Mouse (Mus musculus) adrenal gland, postnatal 14 days (tissue): ENCODE measurements at regions not wholly inside any gene's neighbourhood (a gene's known extent, or its start where the extent isn't known, plus 50 kb on each side); places are given as distances from the start of the nearest gene placed in this dataset.

ENCODE experiments used
- DNase-seq: peaks from one replicate; pipeline ENCODE4 v3.0.0; 2021; ENCODE audit warnings: mixed read lengths

DNA sequence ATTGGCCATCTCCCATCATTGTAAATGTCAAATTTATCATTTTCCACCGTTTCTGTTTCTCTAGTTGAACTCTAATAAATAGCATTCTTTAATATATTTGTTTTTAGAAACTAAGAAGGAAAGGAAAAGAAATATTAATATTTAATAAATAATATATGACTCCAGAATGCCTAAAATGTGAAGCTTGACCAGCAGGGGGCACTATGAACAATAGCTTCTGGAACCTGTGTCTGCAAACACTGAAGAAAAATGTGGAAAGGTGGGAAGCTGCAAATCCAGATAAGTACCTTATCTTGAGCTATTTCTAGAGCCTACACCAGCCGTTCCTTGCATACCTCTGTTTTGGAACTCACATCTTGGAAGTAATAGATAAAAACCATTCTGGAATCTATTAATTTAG, 493.7 kb upstream of the Lingo2 start:
- peak; percentile 17 for DNase-seq

DNA sequence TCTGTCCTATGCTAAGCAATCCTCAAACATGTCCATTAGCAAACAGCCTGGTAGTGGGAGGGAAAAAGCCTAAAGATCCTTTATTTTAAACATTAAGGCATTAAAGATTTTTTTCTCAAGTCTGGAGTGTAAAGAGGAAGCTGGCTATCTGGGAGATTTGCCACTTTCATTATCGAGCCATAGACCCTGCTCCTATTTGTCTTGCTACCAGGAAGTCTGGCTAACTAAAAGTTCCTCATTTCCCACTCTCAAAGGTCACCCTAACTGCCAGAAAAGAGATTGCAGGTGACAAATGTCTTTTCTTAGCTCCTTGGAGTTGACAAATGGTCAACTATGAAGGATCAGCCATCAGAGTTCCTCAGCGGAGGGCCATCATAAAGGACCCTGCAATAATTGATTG, 461.2 kb upstream of the Lingo2 start:
- DNase-seq, result no peak

DNA sequence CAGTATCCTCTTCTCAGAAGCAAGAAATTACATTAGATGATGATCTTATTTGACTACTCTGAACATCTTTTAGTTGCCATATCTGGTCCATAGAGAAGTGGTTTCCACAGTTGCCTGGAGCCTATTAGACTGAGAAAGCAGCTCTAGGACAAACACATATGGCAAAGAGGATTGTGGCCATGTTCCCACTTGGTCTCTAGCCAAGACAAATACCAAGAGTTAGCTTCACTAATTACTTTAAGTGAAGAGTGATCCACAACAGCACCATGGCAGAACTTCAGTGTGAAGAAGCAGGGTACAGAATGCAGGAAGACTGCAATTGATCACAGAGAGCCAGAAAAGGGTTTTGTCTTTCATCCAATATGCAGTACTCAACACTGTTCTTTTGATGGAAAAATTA, 436.6 kb upstream of the Lingo2 start:
- no peak for DNase-seq

DNA sequence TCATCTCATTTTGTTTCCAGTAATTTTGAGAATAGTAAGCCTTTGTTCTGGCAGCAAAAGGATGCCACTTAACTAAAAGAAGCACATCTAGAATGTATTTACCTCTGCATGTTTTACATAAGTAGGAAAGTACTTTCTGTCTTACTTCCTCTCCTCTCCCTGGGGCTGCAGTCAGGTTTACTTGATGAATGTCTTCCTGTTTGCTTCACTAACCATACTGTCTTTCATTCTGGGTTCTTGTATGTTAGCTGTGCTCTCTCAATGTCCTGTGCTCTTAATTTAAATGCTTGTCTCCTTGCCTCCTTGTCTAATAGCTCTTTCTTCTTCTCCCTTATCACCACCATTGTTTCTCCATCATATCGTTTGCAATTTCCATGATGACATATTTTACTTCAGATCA, 435.3 kb upstream of the Lingo2 start:
- DNase-seq, result no peak

DNA sequence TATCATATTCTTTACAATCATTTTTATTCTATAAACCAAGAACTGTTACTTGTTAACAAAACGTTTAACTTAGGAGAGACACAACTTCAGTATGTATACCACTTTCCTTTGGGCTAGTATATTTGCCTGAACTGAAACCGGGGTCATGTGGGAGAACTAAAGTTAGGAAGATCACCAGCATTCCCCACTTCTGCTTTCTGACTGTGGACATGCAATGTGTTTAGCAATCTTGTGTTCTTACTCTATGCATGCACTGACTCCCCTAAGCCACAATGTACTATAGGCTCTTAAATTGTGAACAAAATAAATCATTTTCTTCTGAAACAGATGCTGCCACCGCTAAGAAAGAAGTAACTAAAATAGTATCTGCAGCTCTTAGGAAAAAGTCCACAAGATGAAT, 412.7 kb upstream of the Lingo2 start:
- no peak for DNase-seq

DNA sequence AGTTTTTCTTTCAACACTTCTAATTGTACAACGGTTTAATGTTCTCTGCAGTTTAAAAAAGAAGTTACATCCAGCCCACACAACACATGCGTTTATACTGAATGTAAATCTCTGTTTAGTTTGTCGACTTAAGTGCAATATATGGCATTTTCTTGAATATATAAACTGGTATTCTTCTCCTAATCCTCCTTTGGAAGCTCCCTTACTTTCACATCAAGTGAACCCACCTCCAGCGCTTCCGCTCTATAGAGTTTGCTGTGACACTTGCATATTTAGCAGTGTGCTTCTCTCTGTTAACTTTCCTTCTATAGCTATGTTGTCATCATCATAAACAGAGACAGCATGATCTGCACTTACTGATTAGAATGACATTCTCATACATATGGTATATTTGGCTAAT, 409.7 kb upstream of the Lingo2 start:
- no peak for DNase-seq

DNA sequence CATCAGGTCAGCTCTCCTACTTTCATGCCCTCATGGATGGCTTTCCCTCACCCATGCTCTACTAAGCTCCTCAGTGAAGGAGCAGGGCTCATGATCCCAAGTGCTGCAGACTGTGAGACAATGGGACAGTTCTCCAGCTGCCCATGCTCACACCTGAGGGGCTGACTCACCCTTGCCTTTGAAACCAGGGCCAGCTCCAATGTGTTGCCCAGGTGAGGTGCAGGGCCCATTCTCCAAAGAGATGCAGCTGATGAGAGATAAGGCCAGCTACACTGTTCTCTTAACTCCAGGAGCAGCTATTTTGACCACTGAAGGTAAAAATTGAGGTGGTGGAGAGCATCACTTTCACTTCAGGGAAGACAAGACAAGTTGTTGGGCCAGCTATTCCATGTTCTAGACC, 386.8 kb upstream of the Lingo2 start:
- no peak for DNase-seq
